Mouse (Mus musculus) midbrain, embryonic 10.5 days (tissue): ENCODE results near the gene Ccdc57. TPM values are rescaled to one million over a fixed set of nuclear protein-coding genes. Genes with fewer than 3 reads are reported as not detected.
A peak's percentile ranks its signal among the peaks of the same experiment; 100 is the strongest.

Source experiments
- DNase-seq: peaks from one replicate; pipeline ENCODE4 v3.0.0-alpha.2; 2017; ENCODE audit warnings: low spot score
- H3K27ac ChIP-seq: fragments of 300-500 bp; sonication (generic); replicated peaks from 2 replicates; pipeline ENCODE4 v1.5.1; 2016; ENCODE audit warnings: mild to moderate bottlenecking
- H3K27me3 ChIP-seq: fragments of 300-500 bp; sonication (generic); 2 replicates; pipeline ENCODE4 v1.6.1; 2016; ENCODE audit warnings: low read depth, mild to moderate bottlenecking; ENCODE audit not compliant: poor library complexity, severe bottlenecking
- H3K36me3 ChIP-seq: fragments of 300-500 bp; sonication (generic); 2 replicates; pipeline ENCODE4 v1.6.1; 2016; ENCODE audit warnings: mild to moderate bottlenecking, moderate library complexity
- H3K4me1 ChIP-seq: fragments of 300-500 bp; sonication (generic); 2 replicates; pipeline ENCODE4 v1.6.1; 2016
- H3K4me3 ChIP-seq: fragments of 300-500 bp; sonication (generic); 2 replicates; pipeline ENCODE4 v1.5.1; 2016; ENCODE audit warnings: mild to moderate bottlenecking, moderate library complexity
- H3K9me3 ChIP-seq: fragments of 300-500 bp; sonication (generic); replicated peaks from 2 replicates; pipeline ENCODE4 v1.6.1; 2016; ENCODE audit warnings: mild to moderate bottlenecking
- WGBS: fragments of 180-500 bp; shearing (Covaris S2); methylation state at CpG from one replicate; pipeline ENCODE4 v1.1.7; 2016; 5-methylcytosine and 5-hydroxymethylcytosine counted together
- polyA plus RNA-seq: library from polyadenylated mRNA; unstranded; fragments of >200 nt; fragmentation: Nextera tagmentation; extraction: Ambion mirVana; gene quantifications from 2 replicates; pipeline ENCODE4 v1.2.1, GENCODE M21; 2016

Gene Ccdc57
- polyA plus RNA-seq, 1 experiment from 2014 or later = 6.2 TPM

- H3K27ac ChIP-seq = peak overlapping the region; percentile 100
- peaks cover 5% of the 10 kb centered on the region; the same call in 1 of the 2 replicates for H3K27me3 ChIP-seq
- peaks cover 68% of the 10 kb centered on the region for H3K4me1 ChIP-seq
- whole genome bisulfite sequencing = 85% methylated on average over 8 of the region's 8 CpGs
- peaks cover 15% of the 10 kb centered on the region for H3K36me3 ChIP-seq
- no peak for DNase-seq
- no peaks in the 10 kb centered on the region for H3K9me3 ChIP-seq
- H3K4me3 ChIP-seq = peak overlapping the region; percentile 97
These were observed 106.4 kb downstream of the Ccdc57 start for GRCm38 (mm10) chr11:120826016-120826953.

- no peak for DNase-seq
- H3K4me1 ChIP-seq = peaks cover 70% of the 10 kb centered on the region
- WGBS = 59% methylated on average over 4 of the region's 4 CpGs
These were observed 107.3 kb downstream of the Ccdc57 start for GRCm38 (mm10) chr11:120825289-120825863.

GRCm38 (mm10) chr11:120824787-120825288, 107.8 kb downstream of the Ccdc57 start:
- no peak for DNase-seq
- WGBS = 0% methylated on average over 21 of the region's 21 CpGs
- peaks cover 5% of the 10 kb centered on the region; the same call in 1 of the 2 replicates for H3K27me3 ChIP-seq
- H3K36me3 ChIP-seq = peaks cover 29% of the 10 kb centered on the region
- peak overlapping the region; percentile 100 for H3K27ac ChIP-seq
- H3K9me3 ChIP-seq = no peaks in the 10 kb centered on the region
- peaks cover 70% of the 10 kb centered on the region for H3K4me1 ChIP-seq
- H3K4me3 ChIP-seq = peak overlapping the region; percentile 97

More at GRCm38 (mm10) chr11:120825289-120825863, 107.3 kb downstream of the Ccdc57 start:
- Histone ChIP-seq H3K27me3 (peaks cover 5% of the 10 kb centered on the region; the same call in 1 of the 2 replicates), H3K27ac (peak overlapping the region; percentile 100), H3K4me3 (peak overlapping the region; percentile 97), H3K9me3 (no peaks in the 10 kb centered on the region), H3K36me3 (peaks cover 24% of the 10 kb centered on the region)

GRCm38 (mm10) chr11:120823956-120824786, 108.5 kb downstream of the Ccdc57 start, which contains the start of gene Fasn:
Gene Fasn (minus strand): TSS chr11:120824547.
- H3K9me3 ChIP-seq = no peaks in the 10 kb centered on the region
- peaks cover 70% of the 10 kb centered on the region for H3K4me1 ChIP-seq
- H3K27me3 ChIP-seq = peaks cover 5% of the 10 kb centered on the region; the same call in 1 of the 2 replicates
- H3K4me3 ChIP-seq = peak within 1 kb of the TSS; percentile 97
- under 1% methylated on average over 109 of the region's 109 CpGs for WGBS
- H3K27ac ChIP-seq = peak within 1 kb of the TSS; percentile 100
- peaks cover 36% of the 10 kb centered on the region for H3K36me3 ChIP-seq
- peak; percentile 99 for DNase-seq

- H3K27ac ChIP-seq = peak overlapping the region; percentile 100
- peaks cover 2% of the 10 kb centered on the region; the same call in 1 of the 2 replicates for H3K27me3 ChIP-seq
- H3K36me3 ChIP-seq = peaks cover 42% of the 10 kb centered on the region
- no peak for DNase-seq
- H3K4me3 ChIP-seq = peak overlapping the region; percentile 97
- peaks cover 68% of the 10 kb centered on the region for H3K4me1 ChIP-seq
- H3K9me3 ChIP-seq = no peaks in the 10 kb centered on the region
- WGBS = under 1% methylated on average over 40 of the region's 40 CpGs
These were observed 109.1 kb downstream of the Ccdc57 start for GRCm38 (mm10) chr11:120823551-120823947.

GRCm38 (mm10) chr11:120822831-120823550, 109.7 kb downstream of the Ccdc57 start:
- Histone ChIP-seq H3K4me1 (peaks cover 65% of the 10 kb centered on the region), H3K4me3 (peak overlapping the region; percentile 97), H3K36me3 (peaks cover 47% of the 10 kb centered on the region), H3K9me3 (no peaks in the 10 kb centered on the region), H3K27me3 (no peaks in the 10 kb centered on the region), H3K27ac (peak overlapping the region; percentile 100)
- no peak for DNase-seq
- under 1% methylated on average over 14 of the region's 14 CpGs for WGBS

- DNase-seq = no peak
- Histone ChIP-seq H3K4me1 (peaks cover 62% of the 10 kb centered on the region), H3K4me3 (peak overlapping the region; percentile 97), H3K9me3 (no peaks in the 10 kb centered on the region), H3K27me3 (no peaks in the 10 kb centered on the region), H3K36me3 (peaks cover 54% of the 10 kb centered on the region), H3K27ac (peak overlapping the region; percentile 100)
- WGBS = 73% methylated on average over 4 of the region's 4 CpGs
These were observed 110.4 kb downstream of the Ccdc57 start for GRCm38 (mm10) chr11:120822321-120822720.

GRCm38 (mm10) chr11:120821076-120821922, 111.4 kb downstream of the Ccdc57 start:
- H3K36me3 ChIP-seq = peaks cover 64% of the 10 kb centered on the region
- H3K27ac ChIP-seq = 0 out of 2 replicates have a peak overlapping the region, but pooled peaks have one; percentile 13
- no peaks in the 10 kb centered on the region for H3K9me3 ChIP-seq
- DNase-seq = no peak
- H3K4me3 ChIP-seq = peak overlapping the region; percentile 97
- H3K27me3 ChIP-seq = no peaks in the 10 kb centered on the region
- 93% methylated on average over 14 of the region's 14 CpGs for WGBS
- peaks cover 52% of the 10 kb centered on the region for H3K4me1 ChIP-seq

GRCm38 (mm10) chr11:120820546-120820945, 112.1 kb downstream of the Ccdc57 start:
- peak overlapping the region; percentile 97 for H3K4me3 ChIP-seq
- 93% methylated on average over 14 of the region's 14 CpGs for WGBS
- no peaks in the 10 kb centered on the region for H3K27me3 ChIP-seq
- no peaks in the 10 kb centered on the region for H3K9me3 ChIP-seq
- 0 out of 2 replicates have a peak overlapping the region, but pooled peaks have one; percentile 13 for H3K27ac ChIP-seq
- DNase-seq = no peak
- H3K36me3 ChIP-seq = peaks cover 72% of the 10 kb centered on the region
- H3K4me1 ChIP-seq = peaks cover 44% of the 10 kb centered on the region

GRCm38 (mm10) chr11:120819556-120819955, 113.1 kb downstream of the Ccdc57 start:
- Histone ChIP-seq H3K4me1 (peaks cover 34% of the 10 kb centered on the region), H3K4me3 (no peak overlapping the region), H3K36me3 (peaks cover 82% of the 10 kb centered on the region), H3K27ac (no peak overlapping the region), H3K27me3 (no peaks in the 10 kb centered on the region), H3K9me3 (no peaks in the 10 kb centered on the region)
- WGBS = 97% methylated on average over 6 of the region's 6 CpGs
- DNase-seq = no peak

- WGBS = 96% methylated on average over 13 of the region's 13 CpGs
- H3K36me3 ChIP-seq = peaks cover 95% of the 10 kb centered on the region
- no peaks in the 10 kb centered on the region for H3K9me3 ChIP-seq
- no peak overlapping the region for H3K4me3 ChIP-seq
- no peak for DNase-seq
- no peak overlapping the region for H3K27ac ChIP-seq
- H3K27me3 ChIP-seq = no peaks in the 10 kb centered on the region
- peaks cover 28% of the 10 kb centered on the region for H3K4me1 ChIP-seq
These were observed 114.4 kb downstream of the Ccdc57 start for GRCm38 (mm10) chr11:120818251-120818650.
